Mouse (Mus musculus) heart, adult 2 months (tissue): ENCODE results near the gene Nes. TPM values are rescaled to one million over a fixed set of nuclear protein-coding genes. Genes with fewer than 3 reads are reported as not detected.

Experiments
- DNase-seq, 2 experiments: peaks; one replicate each; pipeline ENCODE4 v3.0.0; 2021
- H3K27ac ChIP-seq: fragments of 200-600 bp; 2 replicates; pipeline ENCODE4 v1.8.1; 2022
- H3K27me3 ChIP-seq: fragments of 200-500 bp; 2 replicates; pipeline ENCODE4 v1.6.1; 2012; ENCODE audit warnings: mild to moderate bottlenecking, low read length, inconsistent platforms, mixed read lengths; ENCODE audit not compliant: control insufficient read depth, insufficient read depth
- H3K36me3 ChIP-seq: fragments of 200-500 bp; 2 replicates; pipeline ENCODE4 v1.6.1; 2012; ENCODE audit warnings: low read length, inconsistent platforms; ENCODE audit not compliant: control insufficient read depth, insufficient read depth
- H3K4me1 ChIP-seq: fragments of 200-500 bp; 2 replicates; pipeline ENCODE4 v1.6.1; 2011; ENCODE audit warnings: low read length; ENCODE audit not compliant: control insufficient read depth, insufficient read depth
- H3K4me3 ChIP-seq: fragments of 200-600 bp; 2 replicates; pipeline ENCODE4 v1.8.1; 2022
- H3K79me2 ChIP-seq: fragments of 200-500 bp; replicated peaks from 2 replicates; pipeline ENCODE4 v1.6.1; 2012; ENCODE audit warnings: mild to moderate bottlenecking, inconsistent platforms, low read length, moderate library complexity, mixed read lengths; ENCODE audit not compliant: control insufficient read depth, insufficient read depth
- H3K9ac ChIP-seq: fragments of 200-500 bp; 2 replicates; pipeline ENCODE4 v1.6.1; 2012; ENCODE audit warnings: low read depth, mild to moderate bottlenecking, control low read depth, inconsistent platforms, low read length, mixed read lengths
- CTCF ChIP-seq: fragments of 200-600 bp; IDR thresholded peaks from 2 replicates; pipeline ENCODE4 v1.8.1; 2022; ENCODE audit warnings: antibody characterized with exemption, mild to moderate bottlenecking, moderate library complexity
- EP300 ChIP-seq: fragments of 200-500 bp; IDR thresholded peaks from 2 replicates; pipeline ENCODE4 v1.6.1; 2011; ENCODE audit warnings: low read depth, low read length, control low read depth; ENCODE audit not compliant: insufficient read depth
- POLR2A ChIP-seq: fragments of 200-500 bp; IDR thresholded peaks from 2 replicates; pipeline ENCODE4 v1.6.1; 2011; ENCODE audit warnings: mild to moderate bottlenecking, low read depth, low read length, control low read depth; ENCODE audit not compliant: insufficient read depth
- WGBS: fragments of 180-500 bp; shearing (Covaris S2); methylation state at CpG from one replicate; pipeline ENCODE4 v1.1.7; 2018; 5-methylcytosine and 5-hydroxymethylcytosine counted together
- intact Hi-C: fragments of 180-260 bp; cut with DNase I; formaldehyde crosslinking; loops from one replicate; pipeline ENCODE4 v1.15.1; 2025
- polyA plus RNA-seq: library from polyadenylated mRNA; depleted of rRNA; stranded (reverse); fragments of >200 nt; gene quantifications from 2 replicates; pipeline ENCODE4 v1.2.3, GENCODE M21; 2012
- total RNA-seq, 2 experiments: library from RNA; stranded (reverse); gene quantifications; 2 replicates each; pipeline ENCODE4 v1.2.3; 2021

Nes gene
- total and polyA plus RNA-seq, 3 experiments, result 6.2 to 22.8 (median 14.7) TPM

DNA sequence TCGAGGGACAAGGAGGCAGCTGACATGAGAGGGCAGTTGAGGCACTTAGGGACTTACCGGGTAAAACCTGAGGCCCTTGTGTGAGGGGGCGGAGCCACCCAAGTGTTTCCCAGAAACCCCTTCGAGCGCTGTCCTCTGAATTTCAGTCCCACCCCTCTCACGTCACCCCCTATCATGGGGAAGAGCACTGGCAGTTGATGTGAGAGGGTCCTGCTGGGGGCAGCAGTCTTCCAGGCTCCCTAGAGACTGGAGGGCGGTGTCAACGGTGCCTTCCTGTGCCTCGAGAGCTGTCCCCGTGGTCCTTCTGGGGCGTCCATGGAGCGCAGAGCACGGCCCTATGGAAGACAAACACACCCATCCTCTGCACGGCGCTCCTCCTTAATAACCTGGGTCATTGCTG, 16.8 kb downstream of the Nes start:
- Histone ChIP-seq H3K4me3 (peak overlapping the region; percentile 10; the same call in 1 of the 2 replicates), H3K36me3 (no peaks in the 10 kb centered on the region), H3K79me2 (no peaks in the 10 kb centered on the region), H3K27ac (no peak overlapping the region), H3K27me3 (no peaks in the 10 kb centered on the region), H3K4me1 (peaks cover 30% of the 10 kb centered on the region), H3K9ac (peak overlapping the region; percentile 39)
- intact Hi-C loops, result loop anchor here (1.0 kb wide), 2 partner anchors 17 to 52 kb away; no protein-coding TSS in a partner anchor
- peak in 1 of 2 experiments; percentile 47 for DNase-seq
- TF ChIP-seq CTCF (no peak), POLR2A (0 out of 2 replicates have a peak, but pooled peaks have one; percentile 18), EP300 (no peak)
- WGBS, result 2% methylated on average over 15 of the region's 15 CpGs

DNA sequence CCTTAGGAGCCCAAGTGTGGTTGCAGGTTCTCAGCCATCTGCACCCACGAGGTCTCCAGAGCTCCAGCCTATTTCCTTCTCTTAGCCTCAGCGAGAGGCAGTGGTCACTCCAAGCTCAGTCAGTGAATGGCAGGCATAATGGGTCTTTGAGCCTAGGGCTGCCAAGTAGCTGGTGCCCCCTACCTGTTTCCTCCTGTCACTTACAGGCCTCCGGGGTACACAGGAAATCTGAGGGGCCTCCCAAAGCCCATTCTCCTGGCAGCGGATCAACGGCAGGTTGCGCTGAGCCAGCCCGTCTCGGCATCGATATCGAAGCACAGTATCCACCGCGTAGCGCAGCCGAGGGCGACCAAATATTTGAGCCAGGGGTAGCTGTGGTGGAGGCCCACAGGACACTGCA, 17.2 kb downstream of the Nes start:
- TF ChIP-seq POLR2A (no peak), EP300 (no peak), CTCF (no peak)
- H3K9ac ChIP-seq, result no peak overlapping the region; the same call in 1 of the 2 replicates
- no peak for DNase-seq
- H3K27me3 ChIP-seq, result no peaks in the 10 kb centered on the region
- H3K4me3 ChIP-seq, result peak overlapping the region; percentile 10; the same call in 1 of the 2 replicates
- H3K27ac ChIP-seq, result no peak overlapping the region
- H3K4me1 ChIP-seq, result peaks cover 27% of the 10 kb centered on the region
- WGBS, result 15% methylated on average over 15 of the region's 15 CpGs
- intact Hi-C loops, result no loop called here
- H3K36me3 ChIP-seq, result no peaks in the 10 kb centered on the region
- no peaks in the 10 kb centered on the region for H3K79me2 ChIP-seq

DNA sequence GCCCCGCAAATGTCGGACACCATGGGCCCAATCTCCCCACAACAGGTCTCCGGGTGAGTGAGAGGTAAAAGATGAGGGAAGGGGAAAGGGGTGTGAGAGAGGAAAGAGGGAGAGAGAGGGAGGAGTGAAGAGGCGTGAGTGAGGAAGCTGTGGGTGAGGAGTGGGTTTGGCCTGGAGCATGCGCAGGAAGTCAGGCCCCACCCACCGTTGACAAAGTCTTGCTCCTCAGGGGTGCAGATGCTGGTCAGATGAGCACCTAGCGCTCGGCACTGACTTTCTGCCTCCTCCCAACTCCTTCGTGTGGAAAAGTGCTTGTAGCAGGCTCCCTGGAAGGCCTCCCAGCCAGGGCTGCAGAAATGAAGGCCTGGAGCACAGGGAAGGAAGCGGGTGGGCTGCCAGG, 19.1 kb downstream of the Nes start:
- WGBS, result 49% methylated on average over 10 of the region's 10 CpGs
- DNase-seq, result no peak
- Histone ChIP-seq H3K27ac (no peak overlapping the region), H3K79me2 (no peaks in the 10 kb centered on the region), H3K27me3 (no peaks in the 10 kb centered on the region), H3K4me3 (no peak overlapping the region), H3K36me3 (no peaks in the 10 kb centered on the region), H3K4me1 (peaks cover 18% of the 10 kb centered on the region), H3K9ac (no peak overlapping the region)
- intact Hi-C loops, result no loop called here
- TF ChIP-seq EP300, result no peak
- no peak for TF ChIP-seq POLR2A
- TF ChIP-seq CTCF, result no peak

GRCm38 (mm10) chr3:87993436-87993835, 22.6 kb downstream of the Nes start:
- Histone ChIP-seq H3K27me3 (peaks cover 16% of the 10 kb centered on the region), H3K79me2 (no peaks in the 10 kb centered on the region), H3K27ac (no peak overlapping the region), H3K4me1 (0 out of 2 replicates have a peak, but pooled peaks cover 1% of the 10 kb centered on the region), H3K4me3 (no peak overlapping the region), H3K36me3 (no peaks in the 10 kb centered on the region), H3K9ac (no peak overlapping the region)
- TF ChIP-seq EP300, result no peak
- DNase-seq, result peak in 1 of 2 experiments; percentile 27
- intact Hi-C loops, result no loop called here
- WGBS, result 4% methylated on average over 3 of the region's 6 CpGs

- no peak overlapping the region for H3K27ac ChIP-seq
- no peak overlapping the region for H3K4me3 ChIP-seq
- no peak for TF ChIP-seq CTCF
- TF ChIP-seq EP300, result no peak
- TF ChIP-seq POLR2A, result no peak
- H3K27me3 ChIP-seq, result peaks cover 28% of the 10 kb centered on the region
- 26% methylated on average over 11 of the region's 11 CpGs for WGBS
- intact Hi-C loops, result no loop called here
- 0 out of 2 replicates have a peak, but pooled peaks cover 1% of the 10 kb centered on the region for H3K4me1 ChIP-seq
- no peak overlapping the region for H3K9ac ChIP-seq
- DNase-seq, result peak in 1 of 2 experiments; percentile 23
- no peaks in the 10 kb centered on the region for H3K79me2 ChIP-seq
- H3K36me3 ChIP-seq, result no peaks in the 10 kb centered on the region
Measured at GRCm38 (mm10) chr3:87995331-87995730, 24.5 kb downstream of the Nes start.

DNA sequence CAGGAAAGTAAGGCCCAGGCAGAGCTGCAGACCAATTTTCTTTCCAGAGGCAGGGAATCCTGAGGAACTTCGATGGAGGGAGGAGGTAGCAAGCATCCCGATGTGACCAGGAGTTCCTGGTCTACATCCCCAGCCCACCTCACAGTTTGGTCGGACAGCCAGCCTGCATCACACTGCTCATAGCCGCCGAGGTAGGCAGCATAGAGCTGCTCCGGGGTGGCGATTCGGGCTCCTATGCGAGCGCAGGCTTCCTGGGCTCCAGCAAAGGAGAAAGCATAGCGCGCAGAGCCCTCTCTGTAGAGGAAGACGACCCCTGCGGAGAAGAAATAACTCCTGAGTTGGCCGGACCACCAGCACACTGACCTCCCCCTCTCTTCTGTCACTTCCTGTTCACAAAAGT, 25.5 kb downstream of the Nes start:
- Histone ChIP-seq H3K27ac (no peak overlapping the region), H3K79me2 (no peaks in the 10 kb centered on the region), H3K4me1 (0 out of 2 replicates have a peak, but pooled peaks cover 1% of the 10 kb centered on the region), H3K36me3 (no peaks in the 10 kb centered on the region), H3K9ac (no peak overlapping the region), H3K4me3 (no peak overlapping the region), H3K27me3 (peaks cover 33% of the 10 kb centered on the region)
- TF ChIP-seq CTCF, result no peak
- TF ChIP-seq EP300, result no peak
- no peak for TF ChIP-seq POLR2A
- no peak for DNase-seq
- WGBS, result 6% methylated on average over 15 of the region's 15 CpGs
- intact Hi-C loops, result no loop called here
